Mouse (Mus musculus) hindlimb bud, embryonic 11.5 days (tissue): ENCODE results near the gene Coro1c.

Experiments used
- DNase-seq: peaks from one replicate; pipeline ENCODE4 v3.0.0-alpha.2; 2012; ENCODE audit warnings: low read depth, low spot score; ENCODE audit errors: extremely low spot score

The Coro1c gene

GRCm38 (mm10) chr5:113885623-113886022 is 22.9 kb downstream of the Coro1c start:
- DNase-seq, result no peak

DNA sequence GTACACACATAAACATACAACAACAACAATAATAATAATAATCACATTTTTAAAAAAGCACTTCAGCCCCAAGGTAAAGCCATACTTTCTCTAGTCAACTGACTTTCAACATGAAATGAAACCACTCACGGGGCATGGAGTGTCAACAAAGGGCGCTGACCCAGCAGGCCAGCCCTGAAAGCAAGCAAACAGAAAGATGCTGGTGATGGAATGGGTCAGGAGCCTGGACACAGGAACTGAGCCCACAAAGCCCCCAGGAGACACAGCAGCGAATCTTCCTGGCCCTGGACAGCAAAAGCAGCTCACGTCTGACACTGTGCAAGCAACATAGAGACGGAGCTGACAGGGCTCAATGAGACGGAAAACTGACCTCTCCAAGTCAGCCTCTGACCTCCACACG is 23.8 kb downstream of the Coro1c start:
- no peak for DNase-seq

GRCm38 (mm10) chr5:113883384-113883771 is 25.2 kb downstream of the Coro1c start:
- no peak for DNase-seq

GRCm38 (mm10) chr5:113882566-113883383 is 25.8 kb downstream of the Coro1c start:
- no peak for DNase-seq

- DNase-seq, result no peak
These were observed 27.4 kb downstream of the Coro1c start for GRCm38 (mm10) chr5:113881136-113881535.

DNA sequence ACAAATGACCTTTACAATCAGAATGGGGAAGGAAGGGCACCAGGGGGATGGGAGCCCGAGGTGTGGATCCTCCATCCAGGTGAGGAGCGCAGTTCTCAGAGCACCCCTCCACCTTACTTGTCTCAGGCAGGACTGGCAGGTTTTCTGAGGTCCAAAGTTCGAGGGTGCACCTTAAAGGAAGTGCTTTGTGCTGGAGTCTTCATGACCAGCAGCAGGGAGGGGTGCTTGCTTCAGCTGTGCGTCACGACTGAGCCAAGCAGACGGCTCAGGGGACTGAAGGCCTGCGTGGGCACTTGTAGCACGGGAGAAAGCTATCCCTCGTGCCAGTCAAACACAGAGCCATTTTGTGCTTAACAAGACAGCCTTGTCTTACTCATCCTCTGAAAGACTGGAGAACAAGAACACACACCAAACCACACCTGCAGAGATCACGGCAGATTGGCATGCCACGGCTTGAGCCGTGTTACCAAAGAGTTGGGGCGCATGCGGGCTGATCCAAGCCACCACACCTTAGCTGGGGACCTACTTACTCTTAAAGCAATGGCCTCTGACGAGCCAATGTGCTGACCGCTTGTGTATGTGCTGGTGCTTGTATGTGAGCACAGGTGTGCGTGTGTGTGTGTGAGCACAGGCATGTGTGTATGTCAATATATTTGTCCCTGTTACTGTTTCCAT is 29.5 kb downstream of the Coro1c start:
- no peak for DNase-seq

GRCm38 (mm10) chr5:113877565-113877964 is 31.0 kb downstream of the Coro1c start:
- no peak for DNase-seq

DNA sequence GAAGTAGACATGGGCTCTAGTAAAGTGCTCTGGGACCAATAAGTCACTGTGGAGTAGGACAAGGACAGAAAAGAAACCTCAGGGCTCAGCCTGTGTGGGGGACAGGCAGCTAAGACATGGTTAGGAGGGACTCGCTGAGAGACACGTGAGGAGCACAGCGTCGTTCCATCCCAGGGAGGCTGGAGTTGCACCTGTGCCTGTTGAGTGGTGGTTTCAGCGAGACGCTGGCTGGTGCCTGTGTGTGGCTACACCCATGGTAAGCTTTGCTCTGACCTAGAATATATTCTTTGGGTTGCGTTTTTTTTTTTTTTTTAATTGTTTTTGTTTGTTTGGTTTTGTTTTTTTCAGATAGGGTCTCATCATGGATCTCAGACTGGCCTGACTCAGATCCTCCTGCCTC is 32.4 kb downstream of the Coro1c start:
- no peak for DNase-seq

GRCm38 (mm10) chr5:113875625-113876024 is 32.9 kb downstream of the Coro1c start:
- DNase-seq, result no peak

- DNase-seq, result no peak
These were observed 34.2 kb downstream of the Coro1c start for GRCm38 (mm10) chr5:113874063-113875024.

- peak; percentile 33 for DNase-seq
These were observed 35.3 kb downstream of the Coro1c start for GRCm38 (mm10) chr5:113872936-113873912.

- no peak for DNase-seq
These were observed 36.5 kb downstream of the Coro1c start for GRCm38 (mm10) chr5:113871903-113872548.

GRCm38 (mm10) chr5:113870393-113871040 is 38.0 kb downstream of the Coro1c start:
- no peak for DNase-seq

DNA sequence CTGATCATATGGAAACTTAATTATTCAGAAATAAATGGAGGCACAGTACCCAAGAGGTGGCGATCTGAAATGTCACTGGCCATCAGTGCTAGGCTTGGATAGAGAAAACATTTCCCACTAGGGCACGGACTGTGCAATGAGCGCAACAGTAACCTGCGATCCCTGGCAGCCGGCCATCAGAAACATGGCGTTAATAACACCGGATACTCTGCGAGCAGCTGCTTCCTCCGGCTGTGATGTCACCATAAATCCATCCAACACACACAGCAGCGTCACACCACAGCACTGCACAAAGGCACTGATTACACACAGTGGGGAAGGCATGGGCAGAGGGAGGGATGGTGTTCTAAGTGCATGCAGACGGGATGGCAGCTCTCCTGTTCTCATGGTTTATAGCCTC is 39.4 kb downstream of the Coro1c start:
- no peak for DNase-seq

DNA sequence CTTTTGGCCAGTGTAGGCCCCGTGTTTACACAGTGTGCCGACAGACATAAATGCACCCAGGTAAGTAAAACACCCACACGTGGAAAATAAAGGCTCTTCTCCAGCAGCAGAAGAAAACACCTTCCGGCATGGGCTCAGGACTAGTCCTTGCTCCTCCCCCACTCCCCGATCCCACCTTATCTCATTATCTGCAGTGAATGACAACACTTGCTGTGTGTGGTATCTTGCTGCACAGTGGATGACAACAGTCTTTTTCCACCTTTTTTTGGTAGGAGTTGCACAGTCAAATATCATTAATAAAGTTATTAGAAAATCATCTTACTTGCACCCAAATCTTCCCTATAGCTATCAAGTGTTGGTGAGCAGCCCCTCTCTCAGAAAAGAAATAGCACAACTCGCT is 43.6 kb downstream of the Coro1c start:
- DNase-seq, result no peak

GRCm38 (mm10) chr5:113863994-113864393 is 44.6 kb downstream of the Coro1c start:
- DNase-seq, result no peak

DNA sequence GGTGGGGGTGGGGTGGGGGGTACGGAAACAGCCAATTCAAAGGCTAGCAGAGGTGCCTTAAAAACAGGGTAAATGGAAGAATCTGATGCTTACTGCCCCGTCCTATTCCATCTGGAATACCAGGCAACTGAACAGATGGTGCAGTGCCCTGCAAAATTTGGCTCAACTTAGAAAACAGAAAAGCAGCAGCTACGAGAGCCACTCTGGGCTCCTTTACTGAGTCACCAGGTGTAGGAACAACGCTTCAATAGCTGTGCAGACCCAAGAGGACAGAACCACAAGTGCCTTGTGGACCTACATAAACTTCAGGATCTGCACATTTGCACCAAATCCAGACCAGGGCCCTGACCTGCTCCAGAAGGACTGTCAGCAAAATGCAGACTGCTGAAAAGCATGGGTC is 46.1 kb downstream of the Coro1c start:
- no peak for DNase-seq

- DNase-seq, result no peak
These were observed 47.3 kb downstream of the Coro1c start for GRCm38 (mm10) chr5:113861294-113861693.

DNA sequence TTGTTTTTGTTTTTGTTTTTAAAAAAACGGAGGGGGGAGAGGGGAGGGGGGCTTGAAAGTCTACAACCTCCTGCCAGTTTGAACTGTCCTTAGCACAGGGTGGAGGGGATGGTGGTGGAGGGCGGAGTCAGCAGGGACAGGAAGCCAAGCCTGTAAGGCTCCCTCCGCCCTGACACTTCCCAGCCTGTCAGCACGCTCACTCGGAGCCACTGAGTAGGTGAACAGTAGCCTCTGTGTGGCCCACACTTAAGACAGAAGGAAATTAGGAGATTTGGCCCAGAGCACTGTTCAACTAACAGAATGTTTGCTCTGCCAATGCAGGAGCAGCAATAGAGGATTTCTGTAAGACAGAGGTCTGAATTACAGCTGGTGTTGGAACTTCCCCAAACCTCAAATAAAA is 49.6 kb downstream of the Coro1c start:
- no peak for DNase-seq
